15 mouse cellular contexts compared by ENCODE assay signal in genomic region chr8:117798066-117798465, GRCm38 (mm10).
"Had no signal": no experiment of that assay in that cellular context is flagged by ENCODE, and none has a peak within 500 bp of the region (broad histone marks: within the 10 kb centered on the region; RNA-seq: fewer than 3 reads in every experiment).

No protein-coding gene starts in this region.

- DNase-seq: lung, adult 2 months; lung, postnatal 14 days; lung, postnatal 36 days; right cerebral cortex, postnatal 14 days; thymus, adult 2 months; thymus, postnatal 25 days had no signal

- H3K4me3 ChIP-seq: lung, embryonic 15.5 days; megakaryocyte, embryonic 14.5 days; midbrain, embryonic 13.5 days; midbrain, embryonic 15.5 days; neural tube, embryonic 12.5 days; stomach, embryonic 15.5 days had no signal

- ATAC-seq: lung, postnatal 0 days; midbrain, embryonic 13.5 days; midbrain, embryonic 15.5 days had no signal

- H3K9ac ChIP-seq: lung, embryonic 15.5 days; midbrain, embryonic 13.5 days; midbrain, embryonic 15.5 days; neural tube, embryonic 12.5 days; stomach, embryonic 15.5 days had no signal

- H3K9me3 ChIP-seq: lung, embryonic 15.5 days; megakaryocyte, embryonic 14.5 days; midbrain, embryonic 13.5 days; midbrain, embryonic 15.5 days; neural tube, embryonic 12.5 days; stomach, embryonic 15.5 days had no signal

- H3K4me2 ChIP-seq: lung, embryonic 15.5 days; midbrain, embryonic 13.5 days; midbrain, embryonic 15.5 days; neural tube, embryonic 12.5 days; stomach, embryonic 15.5 days had no signal

- H3K27ac ChIP-seq: lung, embryonic 15.5 days; macrophage; midbrain, embryonic 13.5 days; midbrain, embryonic 15.5 days; neural tube, embryonic 12.5 days; stomach, embryonic 15.5 days; stomach, postnatal 0 days had no signal

- H3K36me3 ChIP-seq: midbrain, embryonic 15.5 days had no signal

- H3K27me3 ChIP-seq: lung, embryonic 15.5 days; megakaryocyte, embryonic 14.5 days; midbrain, embryonic 13.5 days; midbrain, embryonic 15.5 days; neural tube, embryonic 12.5 days; stomach, embryonic 15.5 days had no signal
